Mouse (Mus musculus) cerebellum, postnatal 36 days (tissue): ENCODE results near the gene Phf11d.
A peak's percentile ranks its signal among the peaks of the same experiment; 100 is the strongest.
"Not testable (repeated sequence)": the region's sequence is repeated elsewhere in the genome, so short reads cannot be mapped to it uniquely, and the experiment has no call there.

ENCODE experiments used
- DNase-seq, 2 experiments: peaks; one replicate each; pipeline ENCODE4 v3.0.0; 2021 to 2022; ENCODE audit warnings: mixed read lengths in 2 of 2

Phf11d gene

DNA sequence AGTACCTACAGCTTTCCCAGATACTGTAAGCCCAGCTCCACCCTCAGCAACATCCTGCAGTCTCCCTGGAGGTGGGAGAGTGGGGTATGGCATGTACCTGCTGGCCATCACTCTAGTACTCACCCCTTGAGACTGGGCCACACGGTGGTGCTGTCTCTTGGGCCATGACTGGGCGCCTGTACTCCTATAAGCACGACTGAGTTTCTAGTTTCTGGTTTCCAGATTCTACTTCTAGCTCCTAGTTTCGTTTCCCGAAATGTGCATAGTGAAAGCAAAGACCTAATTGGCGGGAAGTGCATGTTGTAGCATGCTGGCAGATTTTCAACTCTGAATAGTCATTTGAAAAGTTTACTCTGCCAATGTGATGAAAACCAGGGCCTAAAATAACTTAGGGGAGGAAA, at the start of gene Phf11d:
Gene Phf11d (minus strand): TSS at position 227 of the 401 bp plus-strand sequence.
- DNase-seq = no peak

DNA sequence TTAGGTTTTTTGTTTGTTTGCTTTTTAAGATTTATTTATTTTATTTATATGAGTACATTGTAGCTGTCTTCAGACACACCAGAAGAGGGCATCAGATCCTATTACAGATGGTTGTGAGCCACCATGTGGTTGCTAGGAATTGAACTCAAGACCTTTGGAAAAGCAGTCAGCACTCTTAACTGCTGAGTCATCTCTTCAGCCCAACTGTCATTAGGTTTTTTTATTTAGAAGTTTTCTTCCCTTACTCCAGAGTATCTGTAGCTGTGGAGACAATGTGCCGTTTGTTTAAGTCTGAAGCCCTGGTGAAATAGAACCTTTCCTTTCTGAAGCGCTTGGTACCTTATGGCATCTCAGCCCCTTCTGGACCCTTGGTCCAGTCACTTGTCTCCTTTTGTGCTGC, 49.7 kb upstream of the Phf11d start:
- not testable (repeated sequence) for DNase-seq

DNA sequence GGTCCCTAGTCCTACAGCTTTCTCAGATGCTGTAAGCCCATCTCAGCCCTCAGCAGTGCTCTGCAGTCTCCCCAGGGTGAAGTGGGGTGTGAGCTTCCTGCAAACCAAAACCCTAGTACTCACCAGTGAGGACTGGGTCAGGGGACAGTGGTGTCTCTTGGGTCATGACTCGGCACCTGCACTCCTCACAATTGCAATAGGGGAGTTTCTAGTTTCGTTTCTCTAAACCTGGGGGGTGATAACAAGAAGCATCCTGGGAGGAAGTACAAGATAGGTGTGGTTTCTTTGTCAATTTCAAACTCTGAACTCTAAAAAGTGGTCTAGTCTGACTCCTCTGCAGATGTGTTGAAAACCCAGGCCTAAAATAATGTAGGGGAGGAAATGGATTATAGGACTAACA, 31.7 kb upstream of the Phf11d start:
- DNase-seq = no peak

GRCm38 (mm10) chr14:59395281-59395680, 30.0 kb upstream of the Phf11d start, which contains the start of gene Phf11c:
Gene Phf11c (minus strand): TSS chr14:59395381.
- DNase-seq = no peak

- peak in 1 of 2 experiments; percentile 4 for DNase-seq
Observed at GRCm38 (mm10) chr14:59390181-59390580, 24.9 kb upstream of the Phf11d start.

DNA sequence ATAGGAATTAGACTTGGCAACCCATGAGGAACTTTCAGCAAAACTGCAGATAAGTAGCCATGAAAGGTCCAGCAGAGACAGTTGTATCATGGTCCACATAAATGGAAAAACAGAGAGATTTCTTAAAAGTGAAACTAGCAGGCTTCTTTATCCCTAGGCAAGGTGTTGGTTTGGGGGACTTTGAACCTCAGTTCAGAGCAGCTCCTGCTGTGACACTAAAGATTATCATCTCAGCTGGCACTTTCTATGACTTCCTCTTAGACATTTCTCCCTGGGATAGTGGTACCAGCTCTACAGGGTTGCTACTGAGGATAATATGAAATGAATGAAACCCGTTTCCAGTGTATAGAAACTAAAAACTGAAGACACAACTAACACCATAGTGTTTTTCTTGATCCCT, 24.3 kb upstream of the Phf11d start:
- DNase-seq = no peak

DNA sequence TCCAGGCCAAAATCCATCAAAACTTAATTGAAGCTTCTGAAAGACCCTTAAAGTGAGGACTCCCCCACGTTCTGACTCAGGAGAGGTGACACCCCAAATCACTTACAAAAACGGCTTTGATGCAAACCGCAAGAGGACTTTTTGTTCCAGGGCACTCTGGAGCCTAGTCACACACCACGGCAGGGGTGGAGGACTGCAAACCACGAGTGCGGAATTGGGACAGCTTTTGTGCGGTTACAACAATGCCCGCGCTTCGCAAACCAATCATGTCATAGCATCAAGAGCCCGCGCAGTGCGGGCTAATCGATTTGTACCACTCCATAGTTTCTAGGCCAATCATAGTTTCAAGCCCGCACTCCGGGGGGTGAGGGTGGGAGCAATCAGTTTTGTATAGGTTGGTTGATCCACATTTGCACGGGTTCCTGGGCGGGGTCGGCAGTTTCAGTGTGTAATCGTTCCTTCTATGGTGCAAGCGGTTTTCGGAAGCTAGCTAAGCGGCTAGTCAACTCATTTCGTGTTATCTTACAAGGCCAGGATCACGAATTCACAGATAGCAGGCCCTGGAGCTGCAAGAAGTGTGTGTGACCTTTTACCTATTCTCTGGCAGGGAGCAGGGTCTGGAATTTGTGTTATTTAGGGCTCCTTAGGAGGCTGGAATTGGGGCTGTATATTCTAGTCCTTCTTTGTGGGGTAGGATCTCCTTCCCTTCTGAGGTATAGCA, 5.2 kb upstream of the Phf11d start:
- no peak for DNase-seq

GRCm38 (mm10) chr14:59366386-59367105, 1.3 kb upstream of the Phf11d start:
- no peak for DNase-seq

- DNase-seq = not testable (repeated sequence)
Observed at GRCm38 (mm10) chr14:59341189-59341588, 24.1 kb downstream of the Phf11d start, which contains the start of gene Phf11b. Gene Phf11b (minus strand): TSS chr14:59341351.

DNA sequence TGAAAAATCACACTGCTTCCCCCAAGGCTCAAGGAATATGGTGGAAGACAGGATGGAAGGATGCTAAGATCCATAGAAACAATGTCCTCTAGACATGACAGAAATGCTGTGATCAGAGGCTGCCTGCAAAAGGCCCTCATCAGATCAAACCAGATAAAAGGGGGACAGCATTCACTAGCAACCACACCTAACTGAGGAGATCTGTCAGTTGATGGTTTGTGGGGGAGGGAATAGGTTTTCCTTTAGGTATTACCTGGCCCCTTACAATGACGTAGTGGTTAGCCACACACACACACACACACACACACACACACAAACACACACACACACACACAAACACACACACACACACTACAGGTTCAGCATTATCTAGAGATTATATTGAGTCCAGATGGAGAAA, 25.7 kb downstream of the Phf11d start:
- DNase-seq = no peak

GRCm38 (mm10) chr14:59336056-59336455, 29.2 kb downstream of the Phf11d start:
- DNase-seq = not testable (repeated sequence)

- DNase-seq = peak; percentile 3 to 8
Observed at GRCm38 (mm10) chr14:59330499-59330898, 34.8 kb downstream of the Phf11d start.

DNA sequence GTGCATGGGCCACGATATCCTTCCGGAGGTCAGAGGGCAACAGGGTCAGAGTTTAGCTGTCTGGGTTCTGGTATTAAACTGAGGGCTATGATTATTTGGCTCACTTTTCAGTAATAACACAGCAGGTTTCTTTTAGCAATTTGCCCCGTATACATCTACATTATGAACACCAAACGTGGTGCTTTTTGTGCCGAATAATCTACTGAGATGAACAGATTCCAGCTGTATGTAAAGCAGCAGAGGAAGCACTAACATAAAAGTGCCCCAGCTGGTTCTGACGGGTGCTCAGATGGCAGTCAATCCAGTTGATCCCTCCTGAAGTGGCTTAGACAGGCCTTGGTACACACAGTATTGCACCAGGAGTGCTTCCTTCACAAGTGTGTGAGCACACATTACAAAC, 45.3 kb downstream of the Phf11d start:
- not testable (repeated sequence) for DNase-seq

DNA sequence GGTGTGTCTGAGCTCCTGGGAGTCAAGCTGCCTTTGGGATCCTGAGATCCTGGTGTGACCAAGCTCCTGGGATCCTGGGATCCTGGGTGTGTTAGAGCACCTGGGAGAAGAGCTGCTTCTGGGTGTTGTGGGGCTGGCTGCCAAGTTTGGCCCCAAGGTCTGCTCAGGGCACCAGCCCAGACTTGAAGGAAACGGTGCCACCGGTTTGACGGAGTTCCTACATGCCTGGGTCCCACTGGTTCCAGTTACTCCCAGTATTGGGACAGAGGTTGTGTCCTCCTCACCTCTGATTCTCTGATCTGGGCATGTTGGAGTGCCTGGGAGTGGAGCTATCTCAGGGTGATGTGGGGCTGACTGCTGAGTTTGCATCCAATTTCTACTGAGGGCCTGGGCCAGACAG, 46.2 kb downstream of the Phf11d start:
- not testable (repeated sequence) for DNase-seq
